Mouse (Mus musculus) liver, adult 2 months (tissue): ENCODE measurements around the gene Ssh2. TPM values are rescaled to one million over a fixed set of nuclear protein-coding genes. Genes with fewer than 3 reads are reported as not detected.

ENCODE experiments used
- DNase-seq: peaks from one replicate; pipeline ENCODE4 v3.0.0-alpha.2; 2011; ENCODE audit warnings: low read depth, low spot score; ENCODE audit errors: extremely low read depth
- H3K27ac ChIP-seq: fragments of 200-500 bp; replicated peaks from 2 replicates; pipeline ENCODE4 v1.5.1; 2012; ENCODE audit warnings: low read depth, mild to moderate bottlenecking, control low read depth, inconsistent platforms, low read length; ENCODE audit not compliant: insufficient read depth
- H3K27me3 ChIP-seq: fragments of 200-500 bp; 2 replicates; pipeline ENCODE4 v1.6.1; 2012; ENCODE audit warnings: mild to moderate bottlenecking, moderate library complexity, low read length, inconsistent platforms; ENCODE audit not compliant: control insufficient read depth, insufficient read depth
- H3K36me3 ChIP-seq: fragments of 200-500 bp; 2 replicates; pipeline ENCODE4 v1.6.1; 2012; ENCODE audit warnings: low read length, inconsistent platforms; ENCODE audit not compliant: control insufficient read depth, insufficient read depth
- H3K4me1 ChIP-seq: fragments of 200-500 bp; 2 replicates; pipeline ENCODE4 v1.6.1; 2011; ENCODE audit warnings: low read length; ENCODE audit not compliant: control insufficient read depth, insufficient read depth
- H3K4me3 ChIP-seq: fragments of 200-500 bp; 2 replicates; pipeline ENCODE4 v1.5.1; 2011; ENCODE audit warnings: low read depth, mild to moderate bottlenecking, control low read depth, low read length, moderate library complexity; ENCODE audit not compliant: insufficient read depth
- H3K79me2 ChIP-seq: fragments of 200-500 bp; 2 replicates; pipeline ENCODE4 v1.6.1; 2012; ENCODE audit warnings: inconsistent platforms, mild to moderate bottlenecking, low read length, moderate library complexity; ENCODE audit not compliant: control insufficient read depth, insufficient read depth
- H3K9ac ChIP-seq: fragments of 200-500 bp; 2 replicates; pipeline ENCODE4 v1.6.1; 2012; ENCODE audit warnings: low read depth, mild to moderate bottlenecking, control low read depth, inconsistent platforms, low read length
- CTCF ChIP-seq: fragments of 200-500 bp; IDR thresholded peaks from 2 replicates; pipeline ENCODE4 v1.5.1; 2011; ENCODE audit warnings: low read depth, low read length, control low read depth
- POLR2A ChIP-seq: fragments of 200-500 bp; IDR thresholded peaks from 2 replicates; pipeline ENCODE4 v1.6.1; 2011; ENCODE audit warnings: low read length, control low read depth; ENCODE audit not compliant: insufficient read depth; ENCODE audit errors: extremely low read depth
- WGBS: fragments of 180-500 bp; shearing (Covaris S2); methylation state at CpG from one replicate; pipeline ENCODE4 v1.1.7; 2018; 5-methylcytosine and 5-hydroxymethylcytosine counted together
- polyA plus RNA-seq: library from polyadenylated mRNA; depleted of rRNA; stranded (reverse); fragments of >200 nt; gene quantifications from 2 replicates; pipeline ENCODE4 v1.2.3, GENCODE M21; 2012; rRNA removed
- total RNA-seq: library from RNA; depleted of rRNA; stranded (reverse); fragments of >200 nt; gene quantifications from 2 replicates; pipeline ENCODE4 v1.2.3, GENCODE M21; 2014; rRNA removed

Gene Ssh2
- total and polyA plus RNA-seq, 2 experiments, result 3.7 to 20.1 TPM

DNA sequence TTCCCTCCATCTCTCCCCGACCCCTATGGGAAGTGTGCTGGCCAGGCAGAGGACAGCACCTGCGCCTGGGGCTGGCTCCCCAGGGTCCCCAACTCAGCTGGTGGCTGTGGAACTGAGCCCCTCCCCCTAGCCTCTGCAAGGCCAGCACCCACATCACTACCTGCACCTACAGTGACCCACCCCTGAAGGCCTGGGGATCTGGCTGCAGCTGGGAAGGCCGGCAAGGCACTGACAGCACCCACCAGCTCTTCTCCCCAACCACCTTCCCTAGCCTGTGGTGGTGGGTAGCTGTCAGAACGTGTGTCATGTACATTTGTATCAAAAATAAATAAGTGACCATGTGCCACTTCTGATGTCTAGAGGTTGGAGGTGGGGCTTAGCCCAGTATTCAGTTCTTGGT lies 291.3 kb downstream of the Ssh2 start:
- Histone ChIP-seq H3K27me3 (no peaks in the 10 kb centered on the region), H3K4me3 (no peak overlapping the region), H3K27ac (no peak overlapping the region), H3K4me1 (peaks cover 4% of the 10 kb centered on the region; the same call in 1 of the 2 replicates), H3K79me2 (no peaks in the 10 kb centered on the region; the same call in 1 of the 2 replicates), H3K36me3 (no peaks in the 10 kb centered on the region), H3K9ac (no peak overlapping the region)
- DNase-seq, result no peak
- TF ChIP-seq POLR2A (no peak), CTCF (no peak)
- 78% methylated on average over 4 of the region's 4 CpGs for WGBS

DNA sequence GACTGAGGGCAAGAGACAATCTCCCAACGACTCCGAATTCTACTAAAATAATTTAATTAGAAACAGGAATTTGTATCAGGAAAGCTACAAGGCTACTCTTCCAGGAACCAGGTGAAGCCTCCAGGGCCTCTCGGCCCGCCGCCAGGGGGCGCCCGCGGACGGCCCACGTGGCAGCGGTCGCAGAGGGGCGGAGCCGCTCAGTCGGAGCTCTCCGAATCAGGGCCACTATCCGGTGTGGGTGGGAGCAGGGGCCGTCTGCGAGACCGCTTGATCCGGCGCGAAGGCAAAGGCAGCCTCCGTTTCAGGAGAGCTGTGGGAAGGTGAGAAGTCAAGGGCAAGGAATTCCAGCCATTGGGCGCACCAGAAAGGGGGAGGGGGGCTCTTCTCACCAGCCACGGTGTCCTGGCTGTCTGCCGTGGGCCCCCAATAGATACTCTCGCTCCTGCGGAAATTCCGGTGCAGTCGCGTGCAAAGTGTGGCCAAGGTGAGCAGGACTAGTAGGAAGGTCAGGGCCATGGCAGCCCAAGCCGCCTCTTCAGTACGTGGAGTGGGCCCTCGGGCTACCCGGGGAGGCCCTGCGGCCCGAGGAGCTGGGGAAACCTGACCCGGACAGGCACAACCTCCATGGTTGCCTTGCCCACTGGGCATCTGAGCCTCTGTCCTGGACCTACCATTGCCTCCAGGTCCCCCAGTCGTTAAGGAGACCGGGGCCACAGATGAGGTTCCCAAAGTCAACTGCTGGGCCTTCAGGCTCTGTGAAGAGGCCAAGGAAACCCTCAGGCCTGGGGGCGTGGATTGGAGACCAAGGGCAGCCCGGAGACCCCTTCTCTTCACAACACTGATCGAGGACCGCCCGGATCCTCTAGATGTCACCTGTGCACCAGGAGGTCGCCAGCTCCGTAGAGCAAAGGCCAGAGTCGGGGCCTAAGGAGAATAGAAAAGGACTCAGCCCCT lies 292.3 kb downstream of the Ssh2 start:
- H3K4me3 ChIP-seq, result peak overlapping the region; percentile 56; the same call in 1 of the 2 replicates
- no peak overlapping the region for H3K27ac ChIP-seq
- no peaks in the 10 kb centered on the region for H3K27me3 ChIP-seq
- TF ChIP-seq POLR2A (no peak), CTCF (peak; percentile 82)
- WGBS, result 23% methylated on average over 49 of the region's 49 CpGs
- H3K79me2 ChIP-seq, result no peaks in the 10 kb centered on the region; the same call in 1 of the 2 replicates
- DNase-seq, result no peak
- peak overlapping the region; percentile 67 for H3K9ac ChIP-seq
- H3K36me3 ChIP-seq, result no peaks in the 10 kb centered on the region
- peaks cover 8% of the 10 kb centered on the region; the same call in 1 of the 2 replicates for H3K4me1 ChIP-seq

Other genes with a start within 250 kb of the Ssh2 start
- 0.20 and 0.37 TPM in 2 replicates for gene Slc6a4, start 217.7 kb upstream of the Ssh2 start, total RNA-seq
- gene Slc6a4, start 217.7 kb upstream of the Ssh2 start, polyA plus RNA-seq, result 0.13 and 0.26 TPM in 2 replicates
- 2.2 and 3.7 TPM in 2 replicates for gene Nsrp1, start 137.9 kb upstream of the Ssh2 start, total RNA-seq
- gene Nsrp1, start 137.9 kb upstream of the Ssh2 start, polyA plus RNA-seq, result 0.65 and 0.75 TPM in 2 replicates
- gene Efcab5, start 27.3 kb upstream of the Ssh2 start, total RNA-seq, result 0.07 and 0.09 TPM in 2 replicates
- not detected in 2 replicates for gene Efcab5, start 27.3 kb upstream of the Ssh2 start, polyA plus RNA-seq
- gene Coro6, start 246.1 kb downstream of the Ssh2 start, total RNA-seq, result 0.07 and 0.09 TPM in 2 replicates
- gene Coro6, start 246.1 kb downstream of the Ssh2 start, polyA plus RNA-seq, result 0.16 and 0.19 TPM in 2 replicates